Mouse (Mus musculus) adrenal gland, adult 10 weeks (tissue): ENCODE data around the gene Ism2. TPM values are rescaled to one million over a fixed set of nuclear protein-coding genes. Genes with fewer than 3 reads are reported as not detected.

Source experiments
- polyA plus RNA-seq: library from polyadenylated mRNA; stranded (reverse); fragments of 350-450 nt; fragmentation: Illumina TruSeq; extraction: RNeasy Lipid Tissue Mini Kit (QIAGEN cat#74804); gene quantifications from one replicate; pipeline ENCODE4 v1.2.3, GENCODE M21; 2014; ENCODE audit warnings: low read depth, low replicate concordance

The Ism2 gene
- not detected for polyA plus RNA-seq

GRCm38 (mm10) chr12:87299657-87300440, at the start of gene Ism2:
Gene Ism2 (minus strand): TSS chr12:87299705.

GRCm38 (mm10) chr12:87266108-87266826, 33.2 kb downstream of the Ism2 start, which contains the start of the genes Vipas39 and Ahsa1:
Gene Vipas39 (minus strand): TSS chr12:87266256.
Gene Ahsa1 (plus strand): TSS chr12:87266479.

DNA sequence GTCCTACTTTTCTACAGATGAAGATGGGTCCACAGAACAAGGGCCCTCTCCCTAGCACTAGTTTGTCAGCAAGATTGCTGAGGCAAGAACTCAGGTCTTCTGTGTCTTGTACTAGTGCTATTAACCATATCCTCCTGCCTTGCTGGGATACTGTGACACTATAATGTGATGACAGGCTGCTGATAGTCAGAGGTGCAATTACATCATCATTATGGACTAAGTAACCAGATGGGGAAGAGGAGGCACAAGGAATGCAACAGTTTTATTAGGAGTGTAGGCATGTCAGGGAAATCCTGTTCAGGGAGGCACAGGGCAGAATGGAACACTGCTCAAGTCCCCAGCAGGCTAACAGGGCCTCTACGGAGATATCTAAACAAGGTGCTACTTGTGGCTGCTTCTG, 60.9 kb downstream of the Ism2 start, which contains the start of gene Noxred1:
TSS of gene Noxred1 (minus strand) at position 101 of the 400 bp plus-strand sequence.

Other genes starting within 250 kb of the Ism2 start
- 0.47 TPM for gene Ngb, start 197.2 kb downstream of the Ism2 start, polyA plus RNA-seq
- 116 TPM for gene Gstz1, start 152.5 kb downstream of the Ism2 start, polyA plus RNA-seq
- 10.5 TPM for gene Pomt2, start 151.7 kb downstream of the Ism2 start, polyA plus RNA-seq
- 2.5 TPM for gene Samd15, start 100.0 kb downstream of the Ism2 start, polyA plus RNA-seq
- gene Tmed8, start 99.3 kb downstream of the Ism2 start, polyA plus RNA-seq = 54.9 TPM
- gene Noxred1, start 61.0 kb downstream of the Ism2 start, polyA plus RNA-seq = 0.52 TPM
- gene Vipas39, start 33.4 kb downstream of the Ism2 start, polyA plus RNA-seq = 22.5 TPM
- gene Ahsa1, start 33.2 kb downstream of the Ism2 start, polyA plus RNA-seq = 198 TPM
- gene Sptlc2, start 88.7 kb upstream of the Ism2 start, polyA plus RNA-seq = 359 TPM
- 171 TPM for gene Slirp, start 144.2 kb upstream of the Ism2 start, polyA plus RNA-seq
- gene Alkbh1, start 144.3 kb upstream of the Ism2 start, polyA plus RNA-seq = 20.1 TPM
- gene Snw1, start 172.6 kb upstream of the Ism2 start, polyA plus RNA-seq = 102 TPM
- gene Gm5788, start 195.0 kb upstream of the Ism2 start, polyA plus RNA-seq = not detected
- gene Gm8300, start 214.6 kb upstream of the Ism2 start, polyA plus RNA-seq = not detected